Mouse (Mus musculus) retina, postnatal 1 day (tissue): ENCODE results near the gene Mau2.

ENCODE experiments used
- DNase-seq: peaks from one replicate; pipeline ENCODE4 v3.0.0-alpha.2; 2012

Mau2 gene

GRCm38 (mm10) chr8:69973063-69973441 lies 69.5 kb downstream of the Mau2 start:
- no peak for DNase-seq

DNA sequence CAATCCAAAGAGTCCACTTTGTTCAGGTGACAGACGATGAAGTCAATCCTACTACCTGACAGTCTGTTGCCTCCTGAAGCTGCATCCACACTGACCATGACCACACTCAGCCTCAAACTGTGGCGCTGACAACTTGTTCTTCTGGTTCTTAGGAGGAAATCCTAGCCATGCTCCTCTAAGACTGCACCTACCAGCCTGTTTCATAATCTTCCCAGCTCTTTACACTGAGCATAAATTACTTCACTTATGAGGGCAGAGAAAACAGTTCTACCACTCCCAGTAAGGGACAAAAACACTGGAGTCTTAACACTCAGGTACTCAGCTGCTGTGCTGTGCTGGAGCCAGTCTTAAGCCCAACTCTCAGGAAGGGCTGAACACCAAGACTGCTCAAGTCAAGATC lies 71.7 kb downstream of the Mau2 start:
- DNase-seq: no peak

DNA sequence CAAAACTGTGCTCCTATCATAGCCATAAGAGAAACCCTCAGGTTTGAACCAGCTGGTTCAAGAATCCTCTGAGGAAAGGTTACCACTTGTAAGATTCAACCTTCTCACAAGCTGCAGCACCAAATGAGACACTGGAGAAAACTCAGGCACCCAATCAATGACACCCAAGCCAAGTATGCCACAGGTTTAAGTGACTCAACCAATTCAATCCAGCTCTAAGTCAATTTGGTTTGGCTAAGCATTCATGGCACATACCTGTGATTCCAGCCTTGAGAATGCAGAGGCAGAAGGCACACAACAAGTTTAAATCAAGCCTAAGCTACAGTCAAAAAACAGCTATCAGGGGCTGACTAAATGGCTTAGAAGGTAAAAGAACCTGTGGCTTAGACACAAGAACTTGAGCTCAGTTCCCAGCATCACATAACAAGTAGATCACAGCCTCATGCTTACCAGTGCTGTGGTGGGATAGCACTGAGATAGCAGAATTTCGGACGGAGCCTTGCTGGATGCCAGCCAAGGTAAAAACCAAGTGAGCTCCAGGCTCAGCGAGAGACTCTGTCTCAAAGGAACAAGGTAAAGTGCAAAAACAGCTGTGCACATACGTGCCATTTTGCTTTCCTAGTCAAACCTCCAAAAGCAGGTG lies 75.1 kb downstream of the Mau2 start:
- no peak for DNase-seq
